Mouse (Mus musculus): ENCODE measurements around the gene Rnf8.
A peak's percentile ranks its signal among the peaks of the same experiment; 100 is the strongest.

The Rnf8 gene

GRCm38 (mm10) chr17:29628946-29629345 lies 14.4 kb downstream of the Rnf8 start:
- DNase-seq, result no peak

GRCm38 (mm10) chr17:29629620-29630019 lies 15.0 kb downstream of the Rnf8 start:
- no peak for DNase-seq

- DNase-seq, result no peak
Measured at GRCm38 (mm10) chr17:29632312-29632711, 17.7 kb downstream of the Rnf8 start.

DNA sequence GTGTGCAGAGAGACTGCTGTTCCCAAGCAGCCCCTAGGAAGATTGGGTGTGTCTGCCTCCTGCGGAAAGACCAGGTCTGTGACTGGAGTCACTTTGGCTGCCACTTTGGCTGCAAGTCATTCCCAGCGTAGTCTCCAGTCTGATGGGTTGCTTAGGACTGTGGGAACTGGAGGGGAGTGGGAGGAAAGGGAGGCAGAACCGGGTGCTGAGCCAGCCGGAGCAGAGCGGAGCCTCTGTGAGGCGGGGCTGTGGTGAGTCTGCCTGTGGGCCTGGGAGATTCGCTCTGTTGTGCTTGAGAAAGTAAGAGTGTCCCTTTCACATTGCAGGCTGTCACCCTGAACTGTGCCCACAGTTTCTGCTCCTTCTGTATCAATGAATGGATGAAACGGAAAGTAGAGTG lies 20.9 kb downstream of the Rnf8 start:
- no peak for DNase-seq

GRCm38 (mm10) chr17:29636118-29636517 lies 21.5 kb downstream of the Rnf8 start:
- DNase-seq, result no peak

- DNase-seq, result no peak
Measured at GRCm38 (mm10) chr17:29637377-29637776, 22.8 kb downstream of the Rnf8 start.

DNA sequence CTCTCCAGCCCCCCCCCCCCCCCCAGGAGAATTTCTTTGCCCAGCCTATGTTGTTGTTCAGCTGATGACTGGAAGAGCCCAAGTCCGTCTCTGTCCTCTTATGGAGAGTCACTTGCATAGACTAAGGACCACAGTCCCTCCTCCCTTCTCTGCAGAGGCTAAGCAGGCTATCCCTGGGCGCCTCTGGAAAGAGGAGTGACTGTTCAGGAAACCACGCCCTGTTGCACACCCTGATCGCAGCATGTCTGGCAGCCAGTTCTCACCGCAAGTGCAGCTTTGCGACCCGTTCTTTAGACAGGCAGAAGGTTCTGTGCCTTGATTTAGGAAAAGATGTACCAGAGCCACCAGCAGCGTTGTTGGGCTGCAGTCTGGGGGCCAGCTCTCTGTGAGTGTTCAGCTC lies 23.3 kb downstream of the Rnf8 start:
- DNase-seq, result no peak

DNA sequence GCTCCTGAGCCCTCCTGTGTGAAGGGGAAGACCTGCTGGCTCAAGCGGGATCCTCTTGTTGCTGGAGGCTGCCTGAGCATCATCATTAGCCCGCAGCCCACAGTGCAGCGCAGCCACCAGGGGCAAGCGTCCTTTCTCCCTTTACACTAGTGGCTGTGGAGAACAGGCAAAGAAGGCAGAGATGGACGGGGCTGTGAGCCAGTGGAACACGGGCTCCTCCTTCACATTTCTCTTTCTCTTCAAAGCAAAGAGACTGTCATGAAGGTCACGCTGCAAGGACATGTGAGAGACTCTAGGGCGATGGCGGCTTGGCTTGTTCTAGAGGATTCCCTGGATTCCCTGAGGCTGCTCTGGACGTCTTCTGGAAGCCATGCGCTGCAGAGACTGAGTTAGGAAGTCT lies 26.4 kb downstream of the Rnf8 start:
- DNase-seq, result no peak

DNA sequence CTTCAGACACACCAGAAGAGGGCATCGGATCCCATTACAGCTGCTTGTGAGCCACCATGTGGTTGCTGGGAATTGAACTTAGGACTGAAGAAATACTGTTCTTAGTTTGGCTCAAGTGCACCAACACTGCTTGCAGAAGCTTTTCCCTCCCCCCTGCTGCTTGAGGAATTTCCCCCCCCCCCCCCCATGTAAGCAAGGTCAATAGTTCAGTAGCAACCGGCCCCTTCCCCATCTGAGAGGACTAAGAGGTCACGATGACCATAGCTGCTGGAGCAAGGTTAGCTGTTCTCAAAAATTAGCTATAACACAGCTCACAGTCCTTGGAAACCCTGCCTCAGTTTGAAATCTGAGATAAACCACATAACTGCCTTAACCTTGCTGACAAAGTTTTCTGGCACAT lies 27.6 kb downstream of the Rnf8 start:
- no peak for DNase-seq

- no peak for DNase-seq
Measured at GRCm38 (mm10) chr17:29658249-29658648, 43.7 kb downstream of the Rnf8 start.

GRCm38 (mm10) chr17:29660076-29660761 lies 45.6 kb downstream of the Rnf8 start, which contains the start of gene Cmtr1:
Cmtr1 (plus strand) TSS chr17:29660595.
- peak; percentile 97 for DNase-seq

- no peak for DNase-seq
Measured at GRCm38 (mm10) chr17:29660762-29661391, 46.3 kb downstream of the Rnf8 start.

GRCm38 (mm10) chr17:29662145-29662544 lies 47.6 kb downstream of the Rnf8 start:
- no peak for DNase-seq

GRCm38 (mm10) chr17:29668051-29668986 lies 53.7 kb downstream of the Rnf8 start:
- no peak for DNase-seq

DNA sequence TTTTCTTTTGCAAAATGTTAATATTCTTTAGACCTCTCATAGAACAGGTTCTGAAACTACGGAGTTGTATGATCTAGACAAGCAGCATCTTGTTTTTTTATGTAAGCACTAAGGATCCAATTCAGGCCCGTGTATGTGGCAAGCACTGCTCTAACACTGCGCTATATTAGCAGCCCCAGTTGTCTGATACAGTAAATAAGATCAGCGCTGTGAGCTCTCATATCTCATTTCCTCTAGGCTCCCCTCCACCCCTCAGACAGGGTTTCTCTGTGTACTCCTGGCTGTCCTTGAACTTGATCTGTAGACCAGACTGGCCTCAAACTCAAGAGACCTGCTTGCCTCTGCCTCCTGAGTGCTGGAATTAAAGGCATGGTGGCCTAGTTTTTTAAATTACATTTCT lies 54.4 kb downstream of the Rnf8 start:
- DNase-seq, result no peak

DNA sequence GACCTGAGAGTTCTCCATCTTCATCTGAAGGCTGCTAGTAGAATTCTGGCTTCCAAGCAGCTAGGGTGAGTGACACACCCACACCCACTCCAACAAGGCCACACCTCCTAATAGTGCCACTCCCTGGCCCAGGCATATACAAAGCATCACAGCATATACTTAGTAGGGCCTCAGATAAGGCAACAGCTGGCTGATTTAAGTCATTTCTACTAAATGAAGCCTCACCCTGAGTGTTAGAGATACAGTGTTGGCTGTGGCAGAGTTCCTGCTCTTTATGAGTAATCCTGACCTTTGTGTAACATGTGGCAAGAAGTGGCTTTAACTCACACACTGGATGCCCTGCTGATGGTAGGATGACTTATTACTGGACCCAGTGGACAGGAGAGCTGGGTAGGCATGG lies 55.3 kb downstream of the Rnf8 start:
- no peak for DNase-seq

- DNase-seq, result no peak
Measured at GRCm38 (mm10) chr17:29671021-29671420, 56.4 kb downstream of the Rnf8 start.

DNA sequence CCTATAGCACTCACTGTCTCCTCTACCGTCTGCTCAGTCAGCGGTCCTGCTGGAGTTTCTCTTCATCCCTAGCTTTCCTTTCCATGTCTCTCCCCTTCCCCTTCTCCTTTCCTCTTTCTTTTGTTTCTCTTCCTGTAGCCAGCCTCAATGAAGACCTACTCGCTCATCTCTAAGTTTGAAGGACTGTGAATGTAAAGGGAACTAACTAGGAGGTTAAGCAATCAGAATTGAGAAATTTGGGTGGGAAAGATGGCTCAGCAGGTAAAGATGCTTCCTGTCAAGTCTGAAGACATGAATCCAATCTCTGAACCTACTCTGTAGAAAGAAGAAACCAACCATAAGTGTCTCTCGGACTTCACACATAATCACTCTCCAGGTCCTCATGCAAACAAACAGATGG lies 58.7 kb downstream of the Rnf8 start:
- no peak for DNase-seq

DNA sequence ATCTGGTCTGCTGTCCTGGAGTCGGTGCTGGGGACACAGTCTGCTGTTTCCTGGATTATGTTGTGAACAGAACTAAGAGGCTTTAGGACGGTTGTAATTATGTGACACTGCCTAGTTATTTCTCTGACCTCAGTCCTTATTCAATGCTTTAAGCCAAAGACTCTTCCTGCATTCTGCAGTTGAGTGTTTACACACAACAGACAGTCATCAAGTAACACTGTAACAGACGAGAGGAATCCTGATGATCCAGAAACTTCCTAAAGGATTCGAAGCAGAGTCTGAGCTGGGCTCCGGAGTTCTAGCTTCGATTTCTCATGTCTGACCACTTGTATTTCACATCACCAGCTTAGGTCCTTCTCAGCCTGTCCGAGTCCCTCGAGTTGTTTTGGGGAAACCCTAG lies 63.9 kb downstream of the Rnf8 start:
- no peak for DNase-seq

DNA sequence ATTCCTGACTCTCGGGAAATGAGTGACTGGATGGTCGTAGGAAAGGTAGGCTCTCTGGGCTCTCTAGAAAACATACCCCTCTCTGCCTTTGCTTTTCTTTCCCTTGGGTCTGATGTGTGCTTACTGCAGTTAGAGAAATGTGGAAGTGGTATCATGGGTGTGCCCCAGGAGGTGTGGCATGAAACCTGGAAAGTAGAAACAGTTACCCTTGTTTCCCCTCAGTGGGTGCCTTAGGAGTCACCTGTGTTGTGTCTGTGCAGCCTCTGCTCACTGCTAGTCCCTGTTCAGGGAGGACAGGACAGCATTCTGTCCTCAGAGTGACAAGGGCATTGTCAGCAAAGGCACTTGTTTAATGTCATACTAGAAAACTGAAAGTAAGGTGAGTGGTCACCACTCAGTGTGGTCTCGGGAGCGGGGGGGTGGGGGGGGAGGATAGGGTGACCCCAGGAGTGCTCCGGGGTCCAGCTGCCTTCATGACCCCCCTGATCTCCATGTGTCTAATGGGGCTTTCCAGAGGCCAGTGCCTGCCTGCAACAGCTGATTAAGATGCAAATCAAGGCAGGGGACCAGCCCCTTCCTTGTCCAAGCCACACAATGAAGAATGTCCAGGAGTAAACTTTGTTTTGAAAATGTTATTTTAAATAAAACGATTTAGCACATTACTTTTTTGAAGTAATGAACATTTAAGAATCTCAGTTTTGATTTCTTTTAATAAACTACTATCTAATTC lies 64.6 kb downstream of the Rnf8 start:
- DNase-seq, result no peak

- DNase-seq, result peak; percentile 44
Measured at GRCm38 (mm10) chr17:29680174-29680573, 65.6 kb downstream of the Rnf8 start.

DNA sequence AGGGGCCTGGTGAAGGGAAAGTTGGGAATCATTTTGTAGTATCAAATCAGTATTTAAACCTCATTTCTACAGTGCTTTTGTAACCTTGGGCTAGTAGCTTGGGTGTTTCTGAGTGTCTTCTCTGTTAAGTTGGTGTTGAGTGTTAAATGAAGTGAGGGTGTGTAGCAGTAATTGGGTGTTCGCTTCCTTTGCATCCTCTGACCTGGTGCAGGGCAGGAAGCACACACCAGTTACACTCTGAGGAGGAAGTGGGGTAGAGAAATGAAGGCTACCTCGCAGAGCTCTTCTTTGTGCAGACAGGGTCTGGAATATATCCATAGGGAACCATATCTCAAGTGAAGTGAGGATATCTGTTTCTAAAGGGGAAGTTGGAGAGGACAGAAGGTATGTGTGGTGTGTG lies 66.3 kb downstream of the Rnf8 start:
- DNase-seq, result no peak

- no peak for DNase-seq
Measured at GRCm38 (mm10) chr17:29681669-29682068, 67.1 kb downstream of the Rnf8 start.
